Mouse (Mus musculus): Measurements from ENCODE around the gene Rufy3. TPM values are rescaled to one million over a fixed set of nuclear protein-coding genes. Genes with fewer than 3 reads are reported as not detected.

The Rufy3 gene
- polyA plus RNA-seq, 1 experiment: 4.6 TPM

GRCm38 (mm10) chr5:88642786-88643185, 77.9 kb downstream of the Rufy3 start:
- no peak for DNase-seq
- 66% methylated on average over 9 of the region's 9 CpGs for WGBS
- Histone ChIP-seq H3K4me3 (replicated peaks; ENCODE audit: extremely low read depth, low read depth, low read length) (no peak overlapping the region), H3K4me1 (ENCODE audit: control insufficient read depth, insufficient read depth, low read length) (no peaks in the 10 kb centered on the region)
- TF ChIP-seq POLR2A (IDR thresholded peaks at IDR 0.05; ENCODE audit: borderline replicate concordance, extremely low read depth, low read depth, low read length) (no peak), CTCF (IDR thresholded peaks at IDR 0.05; ENCODE audit: insufficient read depth, low read length) (no peak)

GRCm38 (mm10) chr5:88643491-88643890, 78.7 kb downstream of the Rufy3 start:
- 81% methylated on average over 9 of the region's 9 CpGs for WGBS
- Histone ChIP-seq H3K4me3 (replicated peaks; ENCODE audit: extremely low read depth, low read depth, low read length) (no peak overlapping the region), H3K4me1 (ENCODE audit: control insufficient read depth, insufficient read depth, low read length) (no peaks in the 10 kb centered on the region)
- no peak for DNase-seq
- TF ChIP-seq CTCF (IDR thresholded peaks at IDR 0.05; ENCODE audit: insufficient read depth, low read length) (no peak), POLR2A (IDR thresholded peaks at IDR 0.05; ENCODE audit: borderline replicate concordance, extremely low read depth, low read depth, low read length) (no peak)

GRCm38 (mm10) chr5:88644901-88645300, 80.1 kb downstream of the Rufy3 start:
- TF ChIP-seq CTCF (IDR thresholded peaks at IDR 0.05; ENCODE audit: insufficient read depth, low read length) (no peak), POLR2A (IDR thresholded peaks at IDR 0.05; ENCODE audit: borderline replicate concordance, extremely low read depth, low read depth, low read length) (no peak)
- WGBS: 66% methylated on average over 2 of the region's 2 CpGs

DNA sequence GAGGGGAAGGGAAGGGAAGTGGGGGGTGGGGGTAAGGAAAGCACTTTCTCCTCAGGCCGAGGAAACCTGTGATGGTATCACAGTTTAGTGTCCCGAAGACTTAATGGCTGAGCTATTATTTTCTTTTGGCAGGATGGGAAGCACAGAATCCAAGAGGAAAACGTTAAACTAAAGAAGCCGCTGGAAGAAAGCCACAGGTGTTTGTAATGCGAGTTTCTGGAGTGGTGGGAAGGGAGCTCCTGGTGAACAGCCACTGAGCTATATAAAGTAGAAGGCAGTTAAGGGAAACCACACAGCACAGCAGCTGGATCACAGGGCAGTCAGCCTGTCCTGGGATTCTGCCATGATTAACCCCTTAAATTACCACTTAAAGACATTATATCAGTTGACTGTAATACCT, 80.6 kb downstream of the Rufy3 start:
- TF ChIP-seq CTCF (IDR thresholded peaks at IDR 0.05; ENCODE audit: insufficient read depth, low read length) (no peak), POLR2A (IDR thresholded peaks at IDR 0.05; ENCODE audit: borderline replicate concordance, extremely low read depth, low read depth, low read length) (no peak)
- WGBS: 44% methylated on average over 5 of the region's 5 CpGs
- Histone ChIP-seq H3K4me1 (ENCODE audit: control insufficient read depth, insufficient read depth, low read length) (no peaks in the 10 kb centered on the region), H3K4me3 (replicated peaks; ENCODE audit: extremely low read depth, low read depth, low read length) (no peak overlapping the region)
- DNase-seq: no peak

More at GRCm38 (mm10) chr5:88644901-88645300, 80.1 kb downstream of the Rufy3 start:
- Histone ChIP-seq H3K4me3 (replicated peaks; ENCODE audit: extremely low read depth, low read depth, low read length) (no peak overlapping the region), H3K4me1 (ENCODE audit: control insufficient read depth, insufficient read depth, low read length) (no peaks in the 10 kb centered on the region)
- no peak for DNase-seq

DNA sequence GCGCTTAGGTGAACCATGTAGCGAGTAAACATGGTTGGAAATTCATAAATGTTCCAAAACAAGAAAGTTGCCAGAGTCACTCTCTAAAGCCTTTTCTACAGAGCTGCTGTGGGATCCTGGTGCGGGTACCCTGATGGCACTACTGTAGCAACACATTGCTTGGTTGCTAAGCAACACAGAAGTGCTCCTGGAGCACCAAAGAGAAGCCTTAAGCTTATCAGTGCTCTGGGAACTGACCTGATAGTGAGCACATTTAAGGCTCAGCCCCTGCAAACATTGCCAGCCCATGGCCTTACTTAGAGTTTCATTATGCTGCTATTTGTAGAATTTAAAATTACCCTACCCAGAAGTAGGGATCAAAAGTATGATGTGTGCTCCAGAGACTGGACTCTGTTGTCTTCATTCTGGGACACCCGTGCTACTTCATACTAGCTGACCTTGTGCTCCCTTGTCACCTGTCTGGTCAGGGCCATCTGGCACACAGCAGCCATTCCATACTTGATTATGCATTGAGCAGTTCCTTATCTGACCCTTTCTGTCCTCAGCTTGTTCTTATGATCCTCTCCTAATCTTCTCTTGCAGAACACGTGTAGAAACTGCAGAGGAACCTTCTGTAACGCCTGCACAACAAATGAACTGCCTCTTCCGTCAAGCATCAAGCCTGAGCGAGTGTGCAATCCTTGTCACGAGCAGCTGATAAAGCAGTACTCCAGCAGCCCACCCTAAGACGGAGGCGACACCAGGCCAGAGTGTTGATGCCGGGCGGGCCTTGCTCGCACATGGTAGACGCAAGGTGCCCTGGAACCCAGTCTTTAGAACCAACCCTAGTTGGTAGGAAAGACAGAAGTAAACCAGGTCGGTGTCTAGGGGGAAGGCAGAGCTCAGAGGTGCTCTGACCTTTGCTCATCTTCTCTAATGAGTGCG, 84.7 kb downstream of the Rufy3 start:
- TF ChIP-seq POLR2A (IDR thresholded peaks at IDR 0.05; ENCODE audit: borderline replicate concordance, extremely low read depth, low read depth, low read length) (no peak), CTCF (IDR thresholded peaks at IDR 0.05; ENCODE audit: insufficient read depth, low read length) (no peak)
- 73% methylated on average over 17 of the region's 17 CpGs for WGBS
- no peak for DNase-seq
- Histone ChIP-seq H3K4me3 (replicated peaks; ENCODE audit: extremely low read depth, low read depth, low read length) (no peak overlapping the region), H3K4me1 (ENCODE audit: control insufficient read depth, insufficient read depth, low read length) (no peaks in the 10 kb centered on the region)

- 82% methylated on average over 5 of the region's 5 CpGs for WGBS
- TF ChIP-seq POLR2A (IDR thresholded peaks at IDR 0.05; ENCODE audit: borderline replicate concordance, extremely low read depth, low read depth, low read length): no peak
- no peak for TF ChIP-seq CTCF (IDR thresholded peaks at IDR 0.05; ENCODE audit: insufficient read depth, low read length)
- no peak for DNase-seq
- H3K4me3 ChIP-seq (replicated peaks; ENCODE audit: extremely low read depth, low read depth, low read length): no peak overlapping the region
- H3K4me1 ChIP-seq (ENCODE audit: control insufficient read depth, insufficient read depth, low read length): no peaks in the 10 kb centered on the region
Measured at GRCm38 (mm10) chr5:88652589-88652988, 87.7 kb downstream of the Rufy3 start.

DNA sequence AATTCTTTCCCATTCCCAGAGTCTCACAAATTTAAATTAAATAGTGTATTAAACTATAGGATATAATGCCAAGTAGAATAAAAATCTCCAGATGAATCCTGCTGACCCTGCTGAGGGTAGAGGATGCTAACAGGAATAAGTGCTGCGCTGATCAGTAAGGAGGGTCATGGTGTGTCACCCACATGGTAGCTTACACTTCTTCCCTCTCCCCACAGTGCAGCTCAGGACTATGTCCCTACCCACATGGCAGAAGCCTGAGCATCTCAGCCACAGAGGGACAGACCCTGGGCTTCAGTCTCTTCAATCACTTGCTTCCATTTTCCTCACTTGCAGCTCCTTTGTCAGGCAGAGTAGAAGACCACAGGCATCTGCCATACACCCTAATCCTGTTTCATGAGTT, 93.0 kb downstream of the Rufy3 start:
- no peak for TF ChIP-seq CTCF (IDR thresholded peaks at IDR 0.05; ENCODE audit: insufficient read depth, low read length)
- TF ChIP-seq POLR2A (IDR thresholded peaks at IDR 0.05; ENCODE audit: borderline replicate concordance, extremely low read depth, low read depth, low read length): no peak
- Histone ChIP-seq H3K4me1 (ENCODE audit: control insufficient read depth, insufficient read depth, low read length) (no peaks in the 10 kb centered on the region), H3K4me3 (replicated peaks; ENCODE audit: extremely low read depth, low read depth, low read length) (no peak overlapping the region)
- no peak for DNase-seq
- 96% methylated on average over 1 of the region's 1 CpGs for WGBS

DNA sequence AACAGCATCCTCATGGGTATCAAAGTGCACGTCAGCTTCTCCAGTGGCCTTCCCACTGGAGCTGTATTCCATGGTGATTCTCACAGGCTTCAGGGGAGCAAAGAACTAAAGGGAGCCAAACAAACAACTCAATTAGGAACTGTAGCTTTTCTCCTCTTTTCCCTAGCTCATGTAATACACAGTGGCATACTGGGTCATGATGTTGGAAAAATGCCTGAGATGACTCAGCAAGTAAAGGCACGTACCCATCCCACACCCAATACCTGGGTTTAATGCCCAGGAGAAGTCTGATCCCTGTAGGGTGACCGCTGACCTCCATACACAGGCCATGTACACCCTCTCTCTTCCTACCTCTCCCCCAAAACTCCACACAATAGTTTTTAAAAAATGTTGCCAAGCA, 98.3 kb downstream of the Rufy3 start:
- WGBS: 89% methylated on average over 3 of the region's 3 CpGs
- H3K4me1 ChIP-seq (ENCODE audit: control insufficient read depth, insufficient read depth, low read length): no peaks in the 10 kb centered on the region
- H3K4me3 ChIP-seq (replicated peaks; ENCODE audit: extremely low read depth, low read depth, low read length): no peak overlapping the region
- TF ChIP-seq POLR2A (IDR thresholded peaks at IDR 0.05; ENCODE audit: borderline replicate concordance, extremely low read depth, low read depth, low read length): no peak
- no peak for TF ChIP-seq CTCF (IDR thresholded peaks at IDR 0.05; ENCODE audit: insufficient read depth, low read length)
- DNase-seq: no peak

DNA sequence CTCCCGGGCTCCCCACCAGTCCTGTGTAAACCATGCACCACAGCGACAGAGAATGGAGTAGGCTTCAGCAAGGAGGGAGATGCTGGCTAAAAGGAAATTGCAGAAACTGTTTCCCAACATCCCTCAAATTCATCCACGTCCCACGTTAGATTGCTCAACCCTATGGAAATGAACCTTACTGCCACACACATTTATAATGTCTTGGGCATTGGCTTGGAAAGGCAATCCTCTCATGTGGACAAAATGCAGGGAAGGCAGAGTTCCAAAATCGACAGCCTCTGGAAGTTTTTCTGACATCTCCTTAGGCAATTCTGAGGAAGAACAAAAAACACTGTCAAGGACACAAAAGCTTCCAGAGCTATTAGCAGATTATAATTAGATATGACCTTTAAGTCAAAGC, 99.0 kb downstream of the Rufy3 start:
- WGBS: 75% methylated on average over 5 of the region's 5 CpGs
- DNase-seq: no peak
- no peaks in the 10 kb centered on the region for H3K4me1 ChIP-seq (ENCODE audit: control insufficient read depth, insufficient read depth, low read length)
- no peak for TF ChIP-seq POLR2A (IDR thresholded peaks at IDR 0.05; ENCODE audit: borderline replicate concordance, extremely low read depth, low read depth, low read length)
- H3K4me3 ChIP-seq (replicated peaks; ENCODE audit: extremely low read depth, low read depth, low read length): no peak overlapping the region

Measured in lung, adult 2 months (tissue).